Mouse (Mus musculus): ENCODE measurements around the gene Etfbkmt.

DNA sequence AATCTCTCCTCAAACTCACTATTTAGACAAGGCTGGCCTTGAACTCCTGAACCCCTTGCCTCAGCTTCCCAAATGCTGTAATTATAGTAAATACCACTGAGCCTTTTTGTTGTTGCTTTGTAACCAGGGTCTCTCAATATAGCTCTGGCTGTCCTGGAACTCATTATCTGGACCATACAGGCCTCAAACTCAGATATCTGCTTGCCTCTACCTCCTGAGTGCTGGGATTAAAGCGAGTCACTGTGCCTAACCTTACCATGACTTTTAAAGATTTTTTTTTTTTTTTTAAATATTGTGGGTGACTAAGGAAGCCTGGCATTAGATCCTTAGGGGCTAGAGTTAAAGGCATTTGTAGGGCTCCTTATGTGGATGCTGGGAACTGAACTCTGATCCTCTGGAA, 44.4 kb downstream of the Etfbkmt start:
- TF ChIP-seq ZC3H11A (IDR thresholded peaks at IDR 0.05; ENCODE audit: borderline replicate concordance, low read depth, low read length), result no peak
- TF ChIP-seq HCFC1 (IDR thresholded peaks at IDR 0.05; ENCODE audit: borderline replicate concordance, insufficient read depth, low read length), result no peak
